Comparison of ENCODE assay signal across 8 mouse cellular contexts in genomic region chr1:153487500-153487879, GRCm38 (mm10). TPM values are rescaled to one million over a fixed set of nuclear protein-coding genes. Genes with fewer than 3 reads are reported as not detected.
DNase-seq lines count a peak whose midpoint lies in the region; ATAC-seq and TF ChIP-seq lines count a peak whose summit lies in the region.

Gene Dhx9 (minus strand): TSS chr1:153487660.

- H3K27me3 ChIP-seq in embryonic facial prominence, embryonic 13.5 days, result no peaks in the 10 kb centered on the region
- no peaks in the 10 kb centered on the region for H3K27me3 ChIP-seq in kidney, adult 2 months (replicated peaks; ENCODE audit: control insufficient read depth, insufficient read depth, low read length)
- H3K27me3 ChIP-seq in limb, embryonic 12.5 days, result no peaks in the 10 kb centered on the region
- no peaks in the 10 kb centered on the region for H3K27me3 ChIP-seq in midbrain, embryonic 15.5 days (replicated peaks)
- no peaks in the 10 kb centered on the region for H3K27me3 ChIP-seq in spleen, adult 2 months (ENCODE audit: control insufficient read depth, insufficient read depth, low read length)

- H3K4me3 ChIP-seq in embryonic facial prominence, embryonic 13.5 days, result peak within 1 kb of the TSS; percentile 99
- H3K4me3 ChIP-seq in kidney, adult 2 months (ENCODE audit: insufficient read depth, low read depth, low read length), result peak within 1 kb of the TSS; percentile 79
- H3K4me3 ChIP-seq in limb, embryonic 12.5 days (replicated peaks), result peak within 1 kb of the TSS; percentile 98
- H3K4me3 ChIP-seq in midbrain, embryonic 15.5 days, result peak within 1 kb of the TSS; percentile 99
- peak within 1 kb of the TSS; percentile 75 for H3K4me3 ChIP-seq in spleen, adult 2 months (ENCODE audit: extremely low read depth, insufficient read depth, insufficient read length)

- no peak for TF ChIP-seq CTCF in kidney, adult 2 months (conservative IDR thresholded peaks at IDR 0.05; ENCODE audit: insufficient read depth, insufficient read length, low read depth, low read length)
- no peak for TF ChIP-seq CTCF in spleen, adult 2 months (IDR thresholded peaks at IDR 0.05; ENCODE audit: extremely low read depth, insufficient read depth, insufficient read length, insufficient replicate concordance)

- H3K27ac ChIP-seq in embryonic facial prominence, embryonic 13.5 days, result peak within 1 kb of the TSS; percentile 93
- H3K27ac ChIP-seq in kidney, adult 2 months (ENCODE audit: insufficient read depth, low read depth, low read length), result peak within 1 kb of the TSS; percentile 90
- H3K27ac ChIP-seq in limb, embryonic 12.5 days, result peak within 1 kb of the TSS; percentile 95
- H3K27ac ChIP-seq in midbrain, embryonic 15.5 days, result peak within 1 kb of the TSS; percentile 93
- H3K27ac ChIP-seq in spleen, adult 2 months (ENCODE audit: insufficient read depth, low read length), result peak within 1 kb of the TSS; percentile 90

- peak; percentile 99 for DNase-seq in 3134 (ENCODE audit: extremely low read depth, insufficient read length, low spot score)
- DNase-seq in adrenal gland, postnatal 36 days, result peak; percentile 99 to 100
- peak; percentile 97 to 99 for DNase-seq in heart, adult 18-20 months
- peak; percentile 99 for DNase-seq in kidney, adult 2 months
- DNase-seq in spleen, adult 2 months (ENCODE audit: low read depth in 1 of 2, low spot score in 2 of 2), result peak; percentile 94 to 98

- H3K4me1 ChIP-seq in embryonic facial prominence, embryonic 13.5 days, result peaks cover 24% of the 10 kb centered on the region
- peaks cover 9% of the 10 kb centered on the region for H3K4me1 ChIP-seq in kidney, adult 2 months (ENCODE audit: control insufficient read depth, insufficient read depth, low read length)
- peaks cover 20% of the 10 kb centered on the region for H3K4me1 ChIP-seq in limb, embryonic 12.5 days (replicated peaks)
- peaks cover 34% of the 10 kb centered on the region for H3K4me1 ChIP-seq in midbrain, embryonic 15.5 days
- peaks cover 25% of the 10 kb centered on the region for H3K4me1 ChIP-seq in spleen, adult 2 months (ENCODE audit: control insufficient read depth, insufficient read depth, insufficient read length)

- under 1% methylated on average over 35 of the region's 35 CpGs for WGBS in embryonic facial prominence, embryonic 13.5 days
- under 1% methylated on average over 35 of the region's 35 CpGs for WGBS in kidney, adult 2 months
- under 1% methylated on average over 35 of the region's 35 CpGs for WGBS in limb, embryonic 12.5 days
- WGBS in midbrain, embryonic 15.5 days, result under 1% methylated on average over 35 of the region's 35 CpGs
- under 1% methylated on average over 35 of the region's 35 CpGs for WGBS in spleen, adult 2 months

- H3K36me3 ChIP-seq in embryonic facial prominence, embryonic 13.5 days, result peaks cover 5% of the 10 kb centered on the region
- no peaks in the 10 kb centered on the region for H3K36me3 ChIP-seq in kidney, adult 2 months (ENCODE audit: control insufficient read depth, insufficient read depth, low read length)
- H3K36me3 ChIP-seq in limb, embryonic 12.5 days, result peaks cover 9% of the 10 kb centered on the region
- no peaks in the 10 kb centered on the region for H3K36me3 ChIP-seq in midbrain, embryonic 15.5 days (replicated peaks)
- H3K36me3 ChIP-seq in spleen, adult 2 months (ENCODE audit: control insufficient read depth, insufficient read depth, low read length), result no peaks in the 10 kb centered on the region; the same call in none of the 2 replicates

- H3K9me3 ChIP-seq in embryonic facial prominence, embryonic 13.5 days, result no peaks in the 10 kb centered on the region
- H3K9me3 ChIP-seq in limb, embryonic 12.5 days, result no peaks in the 10 kb centered on the region
- H3K9me3 ChIP-seq in midbrain, embryonic 15.5 days, result no peaks in the 10 kb centered on the region

- peak; percentile 91 for ATAC-seq in embryonic facial prominence, embryonic 13.5 days (ENCODE audit: insufficient number of reproducible peaks, insufficient read depth, low FRiP score, low TSS enrichment, low read depth)
- peak; percentile 74 for ATAC-seq in limb, embryonic 12.5 days (ENCODE audit: insufficient number of reproducible peaks, insufficient read depth, low FRiP score, low TSS enrichment, low read depth)
- peak; percentile 93 for ATAC-seq in midbrain, embryonic 15.5 days (replicated peaks)

- peak within 1 kb of the TSS; percentile 100 for H3K9ac ChIP-seq in embryonic facial prominence, embryonic 13.5 days
- H3K9ac ChIP-seq in limb, embryonic 12.5 days (replicated peaks), result peak within 1 kb of the TSS; percentile 99
- peak within 1 kb of the TSS; percentile 96 for H3K9ac ChIP-seq in midbrain, embryonic 15.5 days

- peak within 1 kb of the TSS; percentile 83 for H3K4me2 ChIP-seq in embryonic facial prominence, embryonic 13.5 days
- H3K4me2 ChIP-seq in limb, embryonic 12.5 days, result peak within 1 kb of the TSS; percentile 92
- H3K4me2 ChIP-seq in midbrain, embryonic 15.5 days, result peak within 1 kb of the TSS; percentile 65

- TF ChIP-seq POLR2A in kidney, adult 2 months (IDR thresholded peaks at IDR 0.05; ENCODE audit: low read depth, low read length), result peak; percentile 97
- peak; percentile 98 for TF ChIP-seq POLR2A in spleen, adult 2 months (IDR thresholded peaks at IDR 0.05; ENCODE audit: low read depth, low read length)

RNA-seq across cellular contexts. Expression of gene Dhx9, which starts in this region (rescaled TPM):
- total RNA-seq in adrenal gland, postnatal 36 days (2021), result 100 to 1,000 TPM; 117 to 119 TPM
- polyA plus RNA-seq in embryonic facial prominence, embryonic 13.5 days (2015; fragmentation: Nextera tagmentation; extraction: Ambion mirVana), result 46.8 and 49.0 TPM in 2 replicates
- 10 to 100 TPM; 41.4 to 46.0 TPM for total RNA-seq in heart, adult 18-20 months (2021)
- 14.4 and 20.9 TPM in 2 replicates for polyA plus RNA-seq in kidney, adult 2 months (2012; rRNA removed)
- 49.6 and 57.0 TPM in 2 replicates for polyA plus RNA-seq in limb, embryonic 12.5 days (2016; fragmentation: Nextera tagmentation; extraction: Ambion mirVana)
- 30.2 and 36.3 TPM in 2 replicates for polyA plus RNA-seq in midbrain, embryonic 15.5 days (2015; fragmentation: Nextera tagmentation; extraction: Ambion mirVana)
- 8.5 and 10.9 TPM in 2 replicates for polyA plus RNA-seq in spleen, adult 2 months (2012; rRNA removed)

Comparison
In these comparisons a context has a peak if more than half of its experiments do, and no peak if none do; other contexts are left out.
1. Peak in every context shown above with its lines: DNase-seq, ATAC-seq, H3K4me3 ChIP-seq and H3K27ac ChIP-seq.